ENCODE assay signal across 13 mouse cellular contexts in the genomic region with DNA sequence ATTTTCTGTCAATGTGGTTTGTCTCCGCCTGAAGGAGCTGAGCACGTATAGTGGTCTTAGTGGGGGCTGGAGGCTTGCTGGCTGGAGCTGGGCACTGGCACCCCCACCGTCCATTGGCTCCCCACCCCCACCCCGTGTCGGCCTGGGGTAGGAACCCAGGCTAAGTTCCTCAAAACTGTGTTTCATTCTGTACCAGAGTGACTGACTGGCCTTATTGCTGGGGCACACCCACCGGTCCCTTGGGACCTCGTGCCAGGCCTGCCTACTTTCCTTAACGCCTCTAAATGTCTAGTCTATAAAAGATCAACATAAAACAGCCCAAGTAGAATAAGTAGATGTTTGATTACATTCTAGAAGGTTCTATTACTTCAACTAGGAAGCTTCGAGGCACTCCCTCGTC.
DNase-seq lines count a peak whose midpoint lies in the region; ATAC-seq and TF ChIP-seq lines count a peak whose summit lies in the region.
"Had no signal": no experiment of that assay in that cellular context is flagged by ENCODE, and none has a peak within 500 bp of the region (broad histone marks: within the 10 kb centered on the region; RNA-seq: fewer than 3 reads in every experiment).

No protein-coding gene starts in this region.

- H3K4me2 ChIP-seq in liver, postnatal 0 days (ENCODE audit: low read depth, low read length) = no peak overlapping the region
- H3K4me2 ChIP-seq in liver, embryonic 12.5 days = no peak overlapping the region
- H3K4me2 ChIP-seq in embryonic facial prominence, embryonic 11.5 days (ENCODE audit: low read depth, low read length) = no peak overlapping the region
- no peak overlapping the region for H3K4me2 ChIP-seq in stomach, embryonic 15.5 days
- H3K4me2 ChIP-seq: midbrain, embryonic 12.5 days; neural tube, embryonic 13.5 days had no signal

- 51% methylated on average over 10 of the region's 10 CpGs for WGBS in liver, postnatal 0 days (ENCODE audit: insufficient replicate concordance)
- 54% methylated on average over 10 of the region's 10 CpGs for WGBS in liver, embryonic 12.5 days (ENCODE audit: insufficient replicate concordance)
- WGBS in embryonic facial prominence, embryonic 11.5 days = 53% methylated on average over 10 of the region's 10 CpGs
- WGBS in stomach, embryonic 15.5 days = 61% methylated on average over 10 of the region's 10 CpGs

- ATAC-seq in liver, postnatal 0 days = peak; percentile 51; the same call in 1 of the 2 replicates
- no peak for ATAC-seq in liver, embryonic 12.5 days
- ATAC-seq in embryonic facial prominence, embryonic 11.5 days (replicated peaks; ENCODE audit: insufficient number of reproducible peaks, low FRiP score, low TSS enrichment, low read depth) = no peak
- ATAC-seq in stomach, embryonic 15.5 days (ENCODE audit: insufficient read depth, low FRiP score, low read depth) = no peak
- ATAC-seq in cerebellum, adult (ENCODE audit: insufficient number of reproducible peaks, low FRiP score, low TSS enrichment) = no peak

- H3K36me3 ChIP-seq in liver, postnatal 0 days (replicated peaks; ENCODE audit: insufficient read depth, low read length) = no peaks in the 10 kb centered on the region
- no peaks in the 10 kb centered on the region for H3K36me3 ChIP-seq in liver, embryonic 12.5 days
- no peaks in the 10 kb centered on the region for H3K36me3 ChIP-seq in embryonic facial prominence, embryonic 11.5 days (replicated peaks; ENCODE audit: control insufficient read depth, insufficient read depth, low read depth, low read length)
- H3K36me3 ChIP-seq in stomach, embryonic 15.5 days = no peaks in the 10 kb centered on the region
- H3K36me3 ChIP-seq: midbrain, embryonic 12.5 days; neural tube, embryonic 13.5 days had no signal

- no peak for TF ChIP-seq CTCF in liver, postnatal 0 days (IDR thresholded peaks at IDR 0.05; ENCODE audit: low read depth)

- H3K9ac ChIP-seq in liver, postnatal 0 days (replicated peaks) = no peak overlapping the region
- H3K9ac ChIP-seq in liver, embryonic 12.5 days = no peak overlapping the region
- no peak overlapping the region for H3K9ac ChIP-seq in embryonic facial prominence, embryonic 11.5 days (replicated peaks; ENCODE audit: low read length)
- H3K9ac ChIP-seq in stomach, embryonic 15.5 days = no peak overlapping the region
- H3K9ac ChIP-seq: forebrain, postnatal 0 days; liver, embryonic 14.5 days; midbrain, embryonic 12.5 days; neural tube, embryonic 13.5 days had no signal

- H3K4me3 ChIP-seq in liver, postnatal 0 days (ENCODE audit: low read depth, low read length) = no peak overlapping the region
- no peak overlapping the region for H3K4me3 ChIP-seq in liver, embryonic 12.5 days
- no peak overlapping the region for H3K4me3 ChIP-seq in embryonic facial prominence, embryonic 11.5 days (ENCODE audit: low read depth, low read length)
- no peak overlapping the region for H3K4me3 ChIP-seq in stomach, embryonic 15.5 days (replicated peaks)
- H3K4me3 ChIP-seq: midbrain, embryonic 12.5 days; neural tube, embryonic 13.5 days had no signal

- H3K27me3 ChIP-seq in liver, postnatal 0 days (ENCODE audit: insufficient read depth, low read length) = no peaks in the 10 kb centered on the region
- H3K27me3 ChIP-seq in liver, embryonic 12.5 days (replicated peaks) = no peaks in the 10 kb centered on the region
- H3K27me3 ChIP-seq in embryonic facial prominence, embryonic 11.5 days (ENCODE audit: control insufficient read depth, insufficient read depth, low read length) = no peaks in the 10 kb centered on the region
- no peaks in the 10 kb centered on the region for H3K27me3 ChIP-seq in stomach, embryonic 15.5 days (replicated peaks)
- H3K27me3 ChIP-seq: midbrain, embryonic 12.5 days; neural tube, embryonic 13.5 days had no signal

- DNase-seq in liver, postnatal 0 days = peak; percentile 29
- DNase-seq in embryonic facial prominence, embryonic 11.5 days (ENCODE audit: low spot score) = no peak
- DNase-seq in lung, postnatal 36 days = peak; percentile 50
- DNase-seq in right cerebral cortex, adult 2 months (ENCODE audit: low spot score in 2 of 2) = no peak
- DNase-seq: adrenal gland, adult 8-10 months; cerebellum, adult 11-12 months; forebrain, postnatal 0 days had no signal

- no peaks in the 10 kb centered on the region for H3K4me1 ChIP-seq in liver, postnatal 0 days (ENCODE audit: insufficient read depth)
- 0 out of 2 replicates have a peak, but pooled peaks cover 4% of the 10 kb centered on the region for H3K4me1 ChIP-seq in liver, embryonic 12.5 days
- H3K4me1 ChIP-seq in embryonic facial prominence, embryonic 11.5 days (ENCODE audit: control insufficient read depth, insufficient read depth, low read length) = peaks cover 7% of the 10 kb centered on the region
- H3K4me1 ChIP-seq in stomach, embryonic 15.5 days = 0 out of 2 replicates have a peak, but pooled peaks cover 10% of the 10 kb centered on the region
- H3K4me1 ChIP-seq: midbrain, embryonic 12.5 days had no signal

- TF ChIP-seq EP300 in liver, postnatal 0 days (IDR thresholded peaks at IDR 0.05; ENCODE audit: low read depth) = no peak

- H3K9me3 ChIP-seq in liver, postnatal 0 days (ENCODE audit: low read length) = no peaks in the 10 kb centered on the region
- no peaks in the 10 kb centered on the region for H3K9me3 ChIP-seq in liver, embryonic 12.5 days (replicated peaks)
- H3K9me3 ChIP-seq in embryonic facial prominence, embryonic 11.5 days (replicated peaks; ENCODE audit: control insufficient read depth, low read length) = no peaks in the 10 kb centered on the region
- no peaks in the 10 kb centered on the region for H3K9me3 ChIP-seq in stomach, embryonic 15.5 days
- H3K9me3 ChIP-seq: midbrain, embryonic 12.5 days; neural tube, embryonic 13.5 days had no signal

- H3K27ac ChIP-seq in liver, postnatal 0 days (ENCODE audit: low read depth) = 0 out of 2 replicates have a peak overlapping the region, but pooled peaks have one; percentile 39
- H3K27ac ChIP-seq in liver, embryonic 12.5 days = no peak overlapping the region
- H3K27ac ChIP-seq in embryonic facial prominence, embryonic 11.5 days (replicated peaks; ENCODE audit: low read depth, low read length) = 0 out of 2 replicates have a peak overlapping the region, but pooled peaks have one; percentile 20
- H3K27ac ChIP-seq in stomach, embryonic 15.5 days = peak overlapping the region; percentile 8; the same call in 1 of the 2 replicates
- H3K27ac ChIP-seq: liver, embryonic 14.5 days; midbrain, embryonic 12.5 days; neural tube, embryonic 13.5 days had no signal

Comparison
In these comparisons a context has a peak if more than half of its experiments do, and no peak if none do; other contexts are left out.
1. DNase-seq: peak in liver, postnatal 0 days (single experiment) and lung, postnatal 36 days (single experiment); none in embryonic facial prominence, embryonic 11.5 days (single experiment) and right cerebral cortex, adult 2 months (0 of 2).